Mouse (Mus musculus) spleen, postnatal 10 days (tissue): ENCODE data around the gene 1110002E22Rik.
A peak's percentile ranks its signal among the peaks of the same experiment; 100 is the strongest.

ENCODE experiments used
- DNase-seq, 2 experiments: peaks; one replicate each; pipeline ENCODE4 v3.0.0; 2021 to 2022; ENCODE audit warnings: low spot score in 2 of 2

Gene 1110002E22Rik

GRCm38 (mm10) chr3:138064732-138065645 lies at the start of gene 1110002E22Rik:
Gene 1110002E22Rik (plus strand): TSS chr3:138065052.
- no peak for DNase-seq

- peak in 1 of 2 experiments; percentile 24 for DNase-seq
Measured at GRCm38 (mm10) chr3:138016810-138017209, 48.0 kb upstream of the 1110002E22Rik start.

- no peak for DNase-seq
Measured at GRCm38 (mm10) chr3:138022003-138022402, 42.8 kb upstream of the 1110002E22Rik start.

- no peak for DNase-seq
Measured at GRCm38 (mm10) chr3:138022651-138023050, 42.2 kb upstream of the 1110002E22Rik start.

- no peak for DNase-seq
Measured at GRCm38 (mm10) chr3:138026286-138026685, 38.6 kb upstream of the 1110002E22Rik start.

- no peak for DNase-seq
Measured at GRCm38 (mm10) chr3:138027575-138028362, 37.1 kb upstream of the 1110002E22Rik start.

- peak in 1 of 2 experiments; percentile 31 for DNase-seq
Measured at GRCm38 (mm10) chr3:138029351-138029750, 35.5 kb upstream of the 1110002E22Rik start.

GRCm38 (mm10) chr3:138030563-138030962 lies 34.3 kb upstream of the 1110002E22Rik start:
- no peak for DNase-seq

GRCm38 (mm10) chr3:138033986-138034385 lies 30.9 kb upstream of the 1110002E22Rik start:
- DNase-seq, result no peak

GRCm38 (mm10) chr3:138040938-138041337 lies 23.9 kb upstream of the 1110002E22Rik start:
- no peak for DNase-seq

- no peak for DNase-seq
Measured at GRCm38 (mm10) chr3:138041591-138042301, 23.1 kb upstream of the 1110002E22Rik start.

GRCm38 (mm10) chr3:138043316-138043715 lies 21.5 kb upstream of the 1110002E22Rik start:
- DNase-seq, result no peak

GRCm38 (mm10) chr3:138049555-138049954 lies 15.3 kb upstream of the 1110002E22Rik start:
- DNase-seq, result no peak

- DNase-seq, result no peak
Measured at GRCm38 (mm10) chr3:138050772-138051171, 14.1 kb upstream of the 1110002E22Rik start.

- no peak for DNase-seq
Measured at GRCm38 (mm10) chr3:138051431-138051830, 13.4 kb upstream of the 1110002E22Rik start.

- no peak for DNase-seq
Measured at GRCm38 (mm10) chr3:138053969-138054368, 10.9 kb upstream of the 1110002E22Rik start.

GRCm38 (mm10) chr3:138056976-138057375 lies 7.9 kb upstream of the 1110002E22Rik start:
- no peak for DNase-seq

- no peak for DNase-seq
Measured at GRCm38 (mm10) chr3:138058226-138058625, 6.6 kb upstream of the 1110002E22Rik start.

- DNase-seq, result no peak
Measured at GRCm38 (mm10) chr3:138060429-138060828, 4.4 kb upstream of the 1110002E22Rik start.

GRCm38 (mm10) chr3:138061205-138061911 lies 3.5 kb upstream of the 1110002E22Rik start:
- DNase-seq, result no peak

- DNase-seq, result no peak
Measured at GRCm38 (mm10) chr3:138062673-138063072, 2.2 kb upstream of the 1110002E22Rik start.
